Mouse (Mus musculus) intestine, postnatal 0 days (tissue): Measurements from ENCODE around the gene E330009J07Rik. TPM values are rescaled to one million over a fixed set of nuclear protein-coding genes. Genes with fewer than 3 reads are reported as not detected.

Source experiments
- ATAC-seq: fragments of 200-750 bp; cut with Nextera tagmentation; 2 replicates; pipeline ENCODE4 v1.8.0; 2017; ENCODE audit warnings: mild to moderate bottlenecking, moderate TSS enrichment, moderate library complexity
- H3K27ac ChIP-seq: fragments of 300-500 bp; sonication (generic); 2 replicates; pipeline ENCODE4 v1.5.1; 2014; ENCODE audit warnings: mild to moderate bottlenecking, low read depth, low read length, moderate library complexity
- H3K27me3 ChIP-seq: fragments of 300-500 bp; sonication (generic); replicated peaks from 2 replicates; pipeline ENCODE4 v1.6.1; 2014; ENCODE audit warnings: low read length, mixed read lengths; ENCODE audit not compliant: control insufficient read depth, insufficient read depth
- H3K36me3 ChIP-seq: fragments of 300-500 bp; sonication (generic); 2 replicates; pipeline ENCODE4 v1.6.1; 2014; ENCODE audit warnings: mild to moderate bottlenecking, moderate library complexity; ENCODE audit not compliant: control insufficient read depth, insufficient read depth
- H3K4me1 ChIP-seq: fragments of 300-500 bp; sonication (generic); replicated peaks from 2 replicates; pipeline ENCODE4 v1.6.1; 2014; ENCODE audit warnings: antibody characterized with exemption, low read length, mixed read lengths; ENCODE audit not compliant: control insufficient read depth, insufficient read depth
- H3K4me2 ChIP-seq: fragments of 300-500 bp; sonication (generic); replicated peaks from 2 replicates; pipeline ENCODE4 v1.6.1; 2014; ENCODE audit warnings: low read depth, mild to moderate bottlenecking, moderate library complexity
- H3K4me3 ChIP-seq: fragments of 300-500 bp; sonication (generic); 2 replicates; pipeline ENCODE4 v1.5.1; 2014; ENCODE audit warnings: low read depth, low read length
- H3K9ac ChIP-seq: fragments of 300-500 bp; sonication (generic); 2 replicates; pipeline ENCODE4 v1.6.1; 2014; ENCODE audit warnings: mild to moderate bottlenecking, low read depth, low read length
- H3K9me3 ChIP-seq: fragments of 300-500 bp; sonication (generic); 2 replicates; pipeline ENCODE4 v1.6.1; 2016; ENCODE audit warnings: mixed run types; ENCODE audit not compliant: control insufficient read depth
- CTCF ChIP-seq: sonication (generic); IDR thresholded peaks from 2 replicates; pipeline ENCODE4 v1.5.1; 2016; ENCODE audit warnings: low read depth, mild to moderate bottlenecking, control low read depth, antibody characterized with exemption, moderate library complexity
- WGBS: fragments of 180-500 bp; shearing (Covaris S2); extraction: QIAGEN DNeasy Blood & Tissue Kit; methylation state at CpG from one replicate; pipeline ENCODE4 v1.1.7; 2014; 5-methylcytosine and 5-hydroxymethylcytosine counted together
- polyA plus RNA-seq: library from polyadenylated mRNA; unstranded; fragments of >200 nt; fragmentation: Nextera tagmentation; extraction: Ambion mirVana; gene quantifications from 2 replicates; pipeline ENCODE4 v1.2.1, GENCODE M21; 2015

Gene E330009J07Rik
- polyA plus RNA-seq, 1 experiment from 2014 or later, result 4.4 TPM

DNA sequence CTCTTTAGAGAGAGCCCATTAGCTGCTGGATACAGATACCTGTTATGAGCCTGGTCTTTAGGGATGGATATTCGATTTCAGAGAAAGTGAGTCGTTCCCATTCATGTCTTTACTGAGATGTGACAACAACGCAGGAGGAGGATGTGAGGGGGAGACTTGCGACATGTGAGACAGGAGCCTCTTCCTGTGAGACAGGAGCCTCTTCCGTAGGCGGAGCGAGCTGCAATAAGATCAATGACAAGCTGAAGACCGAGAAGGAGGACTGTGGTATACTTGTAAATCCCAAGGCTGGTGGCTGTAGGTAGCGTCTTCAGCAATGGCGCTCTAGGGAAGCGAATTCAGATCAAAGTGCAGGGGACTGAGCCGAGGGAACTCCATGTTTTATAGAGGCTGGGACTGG lies 3.8 kb upstream of the E330009J07Rik start:
- Histone ChIP-seq H3K4me1 (no peaks in the 10 kb centered on the region), H3K4me2 (no peak overlapping the region), H3K36me3 (no peaks in the 10 kb centered on the region), H3K27ac (no peak overlapping the region), H3K9me3 (no peaks in the 10 kb centered on the region), H3K9ac (no peak overlapping the region), H3K27me3 (peaks cover 20% of the 10 kb centered on the region; the same call in 1 of the 2 replicates), H3K4me3 (no peak overlapping the region)
- 44% methylated on average over 12 of the region's 12 CpGs for WGBS
- no peak for TF ChIP-seq CTCF
- no peak for ATAC-seq

DNA sequence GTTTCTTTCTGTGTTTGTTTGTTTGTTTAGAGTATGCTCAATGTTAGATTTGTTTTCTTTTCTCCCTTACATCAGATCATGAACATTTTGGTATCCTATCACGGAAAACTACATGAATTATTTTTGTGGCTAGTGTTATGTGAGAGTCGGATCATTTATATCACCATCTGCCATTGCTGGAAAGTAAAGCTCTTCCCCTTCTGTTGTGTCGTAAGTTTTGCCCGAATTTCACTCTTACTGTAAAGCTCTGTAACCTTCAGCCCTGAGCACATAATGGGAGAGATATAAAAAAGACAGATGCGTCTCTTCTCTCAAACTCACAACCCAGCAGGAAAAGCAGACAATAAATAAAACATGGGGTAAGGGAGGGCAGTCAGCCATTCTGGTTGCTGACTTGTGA lies 3.0 kb upstream of the E330009J07Rik start, which contains the start of gene Wee2:
Gene Wee2, plus strand, starts transcription at position 153 of the 400 bp plus-strand sequence.
- no peak for ATAC-seq
- Histone ChIP-seq H3K27ac (no peak within 1 kb of the TSS), H3K9me3 (no peaks in the 10 kb centered on the region), H3K27me3 (peaks cover 20% of the 10 kb centered on the region; the same call in 1 of the 2 replicates), H3K4me2 (no peak within 1 kb of the TSS), H3K4me3 (no peak within 1 kb of the TSS), H3K36me3 (no peaks in the 10 kb centered on the region), H3K9ac (no peak within 1 kb of the TSS), H3K4me1 (no peaks in the 10 kb centered on the region)
- 74% methylated on average over 5 of the region's 5 CpGs for WGBS
- no peak for TF ChIP-seq CTCF

DNA sequence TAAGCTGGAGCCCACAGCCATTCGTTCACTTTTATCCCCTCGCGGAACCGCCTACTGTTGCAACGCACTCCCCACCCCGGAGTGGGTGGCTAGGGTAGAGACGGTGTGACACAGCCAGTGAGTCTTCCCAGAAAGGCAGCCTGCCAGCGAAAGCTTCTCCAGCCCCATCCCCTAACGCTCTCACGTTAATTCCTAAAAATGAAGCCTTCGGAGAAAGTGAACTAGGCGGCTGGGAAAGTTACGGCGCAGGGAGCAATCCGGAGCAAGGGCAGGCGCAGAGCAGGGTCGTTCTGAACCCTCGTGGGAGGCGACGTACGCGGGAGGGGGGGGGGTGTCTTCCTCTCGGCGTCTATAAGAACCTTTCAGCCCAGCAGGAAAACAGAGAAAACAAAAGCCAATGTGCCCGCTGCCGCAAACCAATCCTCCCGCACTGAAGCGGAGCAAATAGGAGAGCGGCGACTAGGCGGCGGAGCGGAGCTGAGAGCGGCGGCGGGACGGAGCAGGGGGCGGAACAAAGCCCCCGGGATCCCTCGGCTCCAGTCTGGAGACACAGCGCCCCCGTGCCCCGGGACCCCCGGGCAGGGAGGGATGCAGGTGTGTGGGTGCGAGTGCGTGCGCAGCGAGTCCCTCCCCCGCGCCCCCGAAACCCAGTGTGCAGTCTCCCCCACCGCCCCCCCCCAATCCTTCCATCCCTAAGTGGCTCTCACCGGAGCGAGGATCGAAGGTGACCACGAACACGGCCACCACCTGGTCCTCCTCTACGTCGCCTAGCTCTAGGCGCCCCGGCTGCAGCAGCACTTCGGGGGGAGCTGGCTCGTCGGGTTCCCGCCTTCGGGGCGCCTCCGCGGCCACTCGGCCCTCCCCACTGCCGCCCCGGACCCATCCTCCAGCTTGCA lies 536 bp downstream of the E330009J07Rik start:
- H3K4me1 ChIP-seq, result 0 out of 2 replicates have a peak, but pooled peaks cover under 1% of the 10 kb centered on the region
- H3K4me3 ChIP-seq, result peak overlapping the region; percentile 86
- no peak overlapping the region; the same call in 1 of the 2 replicates for H3K27ac ChIP-seq
- under 1% methylated on average over 62 of the region's 72 CpGs for WGBS
- peak overlapping the region; percentile 99 for H3K4me2 ChIP-seq
- peak overlapping the region; percentile 80 for H3K9ac ChIP-seq
- peak; percentile 20 for ATAC-seq
- no peaks in the 10 kb centered on the region for H3K36me3 ChIP-seq
- peak; percentile 50 for TF ChIP-seq CTCF
- H3K9me3 ChIP-seq, result no peaks in the 10 kb centered on the region
- peaks cover 3% of the 10 kb centered on the region; the same call in 1 of the 2 replicates for H3K27me3 ChIP-seq

DNA sequence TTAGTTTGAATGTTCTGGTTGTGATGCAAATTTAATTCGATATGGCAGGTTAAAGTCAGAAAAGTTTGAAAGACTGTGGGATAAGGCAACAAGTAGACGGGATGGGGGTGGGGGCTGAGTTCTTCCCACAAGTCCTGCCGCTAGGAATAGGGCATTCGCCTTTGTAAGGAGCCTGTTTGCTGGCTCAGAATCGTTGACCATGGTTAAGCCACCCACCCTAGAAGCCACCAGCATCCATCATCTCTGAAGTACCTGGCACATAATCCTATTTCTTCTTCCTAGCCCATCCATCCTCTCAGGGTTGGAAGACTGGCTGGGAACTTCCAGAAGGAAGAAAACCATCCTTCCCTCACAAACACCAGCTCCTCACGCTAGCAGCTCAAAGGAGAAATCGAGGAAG lies 1.2 kb downstream of the E330009J07Rik start:
- H3K9ac ChIP-seq, result peak overlapping the region; percentile 80; the same call in 1 of the 2 replicates
- H3K27ac ChIP-seq, result no peak overlapping the region
- ATAC-seq, result no peak
- TF ChIP-seq CTCF, result no peak
- H3K4me3 ChIP-seq, result peak overlapping the region; percentile 86
- WGBS, result 33% methylated on average over 7 of the region's 7 CpGs
- no peaks in the 10 kb centered on the region for H3K9me3 ChIP-seq
- peak overlapping the region; percentile 99 for H3K4me2 ChIP-seq
- H3K27me3 ChIP-seq, result no peaks in the 10 kb centered on the region
- 0 out of 2 replicates have a peak, but pooled peaks cover 2% of the 10 kb centered on the region for H3K4me1 ChIP-seq
- H3K36me3 ChIP-seq, result no peaks in the 10 kb centered on the region

DNA sequence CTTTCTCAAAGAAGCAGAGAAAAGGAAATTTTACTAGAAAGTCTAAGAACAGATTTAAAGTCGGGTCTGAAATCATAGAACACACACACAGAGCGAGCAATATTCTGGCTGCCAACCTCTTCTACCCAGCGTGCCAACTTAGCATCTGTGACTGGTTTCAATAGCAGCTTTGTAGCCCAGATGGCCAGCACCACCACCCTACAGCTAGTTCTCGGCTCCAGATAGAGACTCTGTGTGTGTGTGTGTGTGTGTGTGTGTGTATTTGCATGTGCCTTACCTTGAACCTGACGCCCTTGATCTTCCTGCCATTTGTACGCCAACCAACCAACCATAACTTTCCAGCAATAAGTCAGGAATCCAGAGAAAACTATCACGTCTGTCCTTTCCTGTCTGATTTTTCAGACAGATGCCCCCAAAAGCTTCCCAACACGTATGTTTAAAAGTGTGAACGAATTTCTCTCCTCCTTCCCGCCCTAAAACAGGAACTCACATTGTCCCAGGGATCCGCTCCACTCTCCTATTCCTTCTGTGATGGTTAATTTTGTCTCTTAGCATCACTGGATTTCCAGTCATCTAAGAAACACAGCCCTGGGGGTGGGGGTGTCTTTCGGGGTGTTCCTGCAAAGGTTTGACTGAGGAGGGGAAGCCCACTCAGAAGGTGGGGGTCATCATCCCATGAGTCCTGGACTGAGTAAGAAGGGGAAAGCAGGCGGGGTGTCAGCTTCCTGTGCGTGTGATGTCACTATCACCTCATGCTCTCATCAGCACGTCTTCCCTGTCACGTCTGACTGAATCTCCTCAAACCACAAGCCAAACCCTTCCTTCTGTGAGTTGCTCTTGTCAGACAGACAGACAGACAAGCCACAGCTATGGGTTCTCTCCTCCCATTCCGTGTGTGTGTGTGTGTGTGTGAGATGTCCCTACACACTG lies 3.3 kb downstream of the E330009J07Rik start:
- Histone ChIP-seq H3K9ac (no peak overlapping the region), H3K4me2 (no peak overlapping the region), H3K27me3 (no peaks in the 10 kb centered on the region), H3K4me3 (no peak overlapping the region), H3K36me3 (no peaks in the 10 kb centered on the region), H3K4me1 (0 out of 2 replicates have a peak, but pooled peaks cover 2% of the 10 kb centered on the region), H3K9me3 (no peaks in the 10 kb centered on the region), H3K27ac (no peak overlapping the region)
- WGBS, result 92% methylated on average over 17 of the region's 17 CpGs
- TF ChIP-seq CTCF, result no peak
- no peak for ATAC-seq

DNA sequence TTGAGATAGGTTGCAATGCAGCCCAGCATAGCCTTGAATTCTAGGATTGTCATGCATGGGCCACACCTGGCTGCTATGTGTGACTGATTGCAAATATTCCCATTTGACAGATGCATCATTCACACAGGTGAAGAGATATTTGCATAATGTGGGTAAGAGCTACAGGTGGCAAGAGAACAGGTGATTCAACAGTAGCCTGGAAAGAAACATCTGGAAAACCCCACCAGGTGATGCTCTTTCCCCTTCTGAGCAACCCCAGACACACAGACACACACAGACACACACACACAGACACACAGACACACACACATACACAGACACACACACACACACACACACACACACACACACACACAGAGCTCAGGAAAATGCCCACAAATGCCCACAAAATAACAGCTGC lies 4.1 kb downstream of the E330009J07Rik start:
- no peak overlapping the region for H3K27ac ChIP-seq

More for the DNA sequence above, 4.1 kb downstream of the E330009J07Rik start:
- no peak for TF ChIP-seq CTCF
- Histone ChIP-seq H3K9ac (no peak overlapping the region), H3K4me2 (no peak overlapping the region), H3K27me3 (no peaks in the 10 kb centered on the region), H3K4me3 (no peak overlapping the region), H3K36me3 (no peaks in the 10 kb centered on the region), H3K4me1 (0 out of 2 replicates have a peak, but pooled peaks cover 2% of the 10 kb centered on the region), H3K9me3 (no peaks in the 10 kb centered on the region)
- no peak for ATAC-seq
